Mouse (Mus musculus) naive thymus-derived CD4-positive, alpha-beta T cell, adult 2 months (primary cell): ENCODE measurements around the gene Gm35549.
"Not testable (repeated sequence)": the region's sequence is repeated elsewhere in the genome, so short reads cannot be mapped to it uniquely, and the experiment has no call there.

ENCODE experiments used
- DNase-seq: peaks from one replicate; pipeline ENCODE4 v3.0.0-alpha.2; 2011; ENCODE audit warnings: low read depth

Gm35549 gene

DNA sequence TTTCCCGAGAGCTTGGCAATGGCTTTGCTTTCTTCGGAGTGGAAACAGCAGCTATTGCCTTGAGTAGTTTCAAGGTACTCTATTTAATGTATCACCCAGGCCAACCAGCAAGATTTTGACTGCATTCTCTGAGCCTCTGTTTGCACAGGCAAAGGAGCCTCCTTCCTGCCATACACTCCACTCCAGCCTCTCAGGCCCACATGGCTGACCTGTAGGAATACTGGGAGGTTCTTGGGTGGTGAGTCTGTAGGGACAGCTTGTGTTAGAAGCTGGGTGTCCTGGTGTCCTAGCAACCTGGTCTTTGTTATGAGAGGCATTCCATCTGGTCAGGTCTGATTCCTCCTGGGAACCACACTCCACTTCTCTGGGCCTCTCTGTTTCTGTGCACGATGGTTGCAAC, at the start of gene Gm35549:
Gene Gm35549, minus strand, starts transcription at position 276 of the 400 bp plus-strand sequence.
- no peak for DNase-seq

DNA sequence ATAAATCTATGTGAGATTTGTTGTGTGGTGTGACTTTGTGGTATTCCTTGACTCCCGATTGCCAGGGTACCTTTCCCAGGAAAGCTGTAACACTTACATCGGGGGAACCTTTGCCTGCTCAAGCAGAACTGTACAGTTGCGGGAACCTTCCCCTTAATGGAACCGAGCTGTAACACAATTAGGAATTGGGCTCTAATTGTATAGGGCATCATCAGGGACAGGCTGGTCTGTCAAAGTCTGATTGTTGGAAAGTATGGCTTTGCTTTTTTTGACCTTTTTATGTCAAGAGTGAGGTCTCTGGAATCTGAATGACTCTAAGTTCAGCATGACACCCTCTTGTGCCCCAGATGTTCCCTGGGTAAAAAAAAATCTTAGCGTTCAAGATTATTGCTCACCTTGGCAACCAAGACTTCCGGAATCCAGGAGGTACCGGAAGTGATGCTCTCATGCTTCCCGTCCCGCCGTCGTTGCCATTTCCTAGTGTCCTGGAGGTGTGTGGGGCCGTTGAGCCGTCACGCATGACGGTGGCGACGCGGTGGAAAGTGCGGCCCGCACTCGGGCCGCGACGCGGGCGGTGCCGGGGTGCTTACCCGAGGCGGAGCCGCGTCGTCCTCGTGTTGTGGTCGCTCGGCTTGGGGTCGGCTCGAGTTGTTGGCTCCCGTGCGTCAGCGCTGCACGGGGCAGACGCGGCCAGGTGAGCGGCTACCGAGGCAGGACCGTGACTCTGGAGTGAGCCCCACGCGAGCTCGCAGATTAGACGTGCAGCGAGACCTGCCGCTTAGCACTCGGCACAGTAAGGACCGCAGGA, 42.7 kb upstream of the Gm35549 start:
- DNase-seq: peak; percentile 86

DNA sequence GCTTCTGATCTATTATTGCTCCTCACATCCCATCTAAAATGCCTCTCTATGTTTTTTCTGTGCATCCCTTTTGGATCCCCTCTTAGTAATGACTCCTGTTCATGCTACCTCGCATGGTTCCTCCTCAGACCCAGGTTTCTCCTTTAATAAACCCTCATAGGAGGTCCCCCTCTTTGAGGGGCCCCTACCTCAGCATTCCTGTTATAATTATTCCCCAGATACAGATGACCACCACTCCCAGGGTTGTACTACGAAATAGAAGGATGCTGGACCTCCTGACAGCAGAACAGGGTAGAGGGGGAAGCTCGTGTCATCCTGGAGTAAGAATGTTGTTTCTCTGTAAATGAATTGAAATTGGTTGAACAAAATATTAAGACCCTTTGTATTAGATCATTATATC, 41.5 kb upstream of the Gm35549 start, which contains the start of gene Zkscan7:
Gene Zkscan7, plus strand, starts transcription at position 301 of the 400 bp plus-strand sequence.
- no peak for DNase-seq

DNA sequence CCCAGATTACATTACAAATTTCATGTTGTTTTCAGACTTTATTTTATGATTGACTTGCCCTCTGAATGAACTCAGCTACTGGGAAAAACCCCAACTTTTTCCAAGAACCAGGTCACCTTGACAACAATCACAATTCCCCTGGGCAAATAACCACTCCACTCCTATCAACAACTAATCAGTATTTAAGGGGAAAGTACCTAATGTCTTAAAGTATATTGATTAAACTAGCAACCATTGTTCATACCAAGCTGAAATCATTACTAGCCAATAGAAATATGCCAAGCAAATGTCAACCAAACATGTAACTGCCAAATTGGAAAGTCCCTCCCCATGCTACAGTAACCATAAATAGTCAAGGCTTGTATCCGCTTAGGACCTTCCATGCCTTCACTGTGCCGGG, 31.3 kb upstream of the Gm35549 start:
- no peak for DNase-seq

DNA sequence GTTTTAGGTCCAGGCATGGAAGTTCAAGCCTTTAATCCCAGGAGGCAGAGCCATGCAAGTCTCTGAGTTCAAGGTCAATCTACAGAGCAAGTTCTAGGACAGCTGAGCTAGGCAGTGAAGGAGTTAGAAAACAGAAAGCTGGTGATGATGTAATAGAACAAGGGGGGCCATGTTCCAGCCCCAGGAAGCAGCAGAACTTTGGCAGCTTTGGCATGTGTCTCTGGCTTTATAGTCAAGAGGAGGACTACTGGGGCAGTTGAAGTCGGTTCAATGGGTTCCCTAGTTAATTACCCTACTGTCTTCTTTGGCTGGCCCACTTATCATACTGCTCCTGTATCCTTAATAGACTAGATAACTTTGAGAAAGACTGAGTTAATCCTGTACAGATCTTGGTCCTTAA, 30.8 kb upstream of the Gm35549 start:
- no peak for DNase-seq

DNA sequence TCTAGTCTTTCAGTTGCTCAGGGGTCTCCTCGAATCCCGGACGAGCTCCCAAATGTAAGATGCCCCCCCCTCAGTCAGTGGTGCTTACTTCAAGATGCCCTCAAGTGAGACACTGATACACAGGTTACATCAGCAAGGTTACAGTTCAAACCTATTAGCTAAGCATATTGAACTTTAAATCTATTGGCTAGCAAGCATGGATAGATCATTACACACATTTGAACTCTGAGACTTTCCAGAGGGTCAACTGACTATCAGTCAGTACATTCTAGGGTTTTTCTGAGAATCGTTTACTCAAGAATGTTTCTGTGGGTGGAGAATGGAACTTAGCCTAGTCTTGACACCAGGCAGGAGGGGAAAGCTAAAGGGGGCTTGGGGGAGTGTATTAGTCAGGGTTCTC, 28.8 kb upstream of the Gm35549 start:
- DNase-seq: no peak

DNA sequence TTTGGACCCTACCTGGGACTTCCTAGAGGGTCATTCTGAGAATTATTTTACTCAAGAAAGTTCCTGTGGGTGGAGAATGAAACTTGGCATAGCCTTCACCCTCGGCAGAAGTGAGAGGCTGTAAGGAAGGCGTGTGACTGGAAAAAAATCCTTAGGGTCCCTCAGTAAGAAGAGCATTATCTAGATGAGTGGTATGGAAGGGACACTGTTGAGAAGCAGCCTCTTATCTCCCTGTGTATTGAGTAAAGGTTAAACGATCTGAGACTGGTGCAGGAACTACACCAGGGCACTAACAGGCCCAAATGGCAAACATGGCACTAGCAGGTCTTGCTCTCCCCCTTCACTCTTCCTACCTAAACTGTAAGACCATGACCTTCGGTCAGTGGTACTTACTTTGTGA, 22.4 kb upstream of the Gm35549 start:
- DNase-seq: no peak

DNA sequence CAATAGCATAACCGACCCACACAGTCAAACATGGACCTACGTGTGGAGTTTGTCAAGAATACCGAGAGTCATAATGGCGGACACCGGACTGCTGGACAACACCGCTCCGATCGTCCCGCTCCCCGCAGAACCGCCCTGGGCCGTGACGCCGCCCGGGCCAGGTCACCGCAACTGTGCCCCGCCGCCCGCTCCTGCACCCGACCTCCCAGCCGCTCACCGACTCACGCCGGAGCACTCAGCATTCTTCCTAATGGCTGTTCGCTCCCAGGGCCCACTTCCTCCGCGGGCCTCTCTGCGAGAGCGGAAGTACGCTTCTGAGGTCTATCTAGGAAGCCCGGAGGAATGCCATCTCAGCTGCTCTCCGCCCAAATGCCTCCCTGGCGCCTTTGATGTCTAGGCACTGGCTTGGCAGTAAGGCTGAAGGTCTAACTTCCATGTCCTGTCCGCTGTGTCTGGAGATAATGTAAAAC, 21.9 kb upstream of the Gm35549 start, which contains the start of gene Zfp445:
Gene Zfp445, minus strand, starts transcription at position 310 of the 470 bp plus-strand sequence.
- DNase-seq: peak; percentile 89

DNA sequence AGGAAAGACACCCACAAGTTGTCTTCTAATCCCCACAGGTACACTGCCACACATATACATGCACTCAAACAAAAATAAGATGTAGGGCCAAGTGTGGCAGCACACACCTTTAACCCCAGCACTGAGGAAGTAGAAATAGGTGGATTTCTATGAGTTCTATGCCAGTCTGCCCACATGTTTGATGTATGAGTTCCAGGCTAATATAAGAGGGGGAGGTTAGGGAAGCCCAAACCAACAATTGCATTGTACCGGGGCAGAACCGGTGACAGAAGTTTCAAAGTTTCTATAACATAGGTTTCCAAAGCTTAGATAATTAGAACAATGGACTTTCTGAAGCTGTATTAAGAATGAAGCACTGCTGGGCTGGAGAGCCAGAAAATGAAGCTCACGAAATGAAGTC, 21.0 kb upstream of the Gm35549 start:
- peak; percentile 20 for DNase-seq

DNA sequence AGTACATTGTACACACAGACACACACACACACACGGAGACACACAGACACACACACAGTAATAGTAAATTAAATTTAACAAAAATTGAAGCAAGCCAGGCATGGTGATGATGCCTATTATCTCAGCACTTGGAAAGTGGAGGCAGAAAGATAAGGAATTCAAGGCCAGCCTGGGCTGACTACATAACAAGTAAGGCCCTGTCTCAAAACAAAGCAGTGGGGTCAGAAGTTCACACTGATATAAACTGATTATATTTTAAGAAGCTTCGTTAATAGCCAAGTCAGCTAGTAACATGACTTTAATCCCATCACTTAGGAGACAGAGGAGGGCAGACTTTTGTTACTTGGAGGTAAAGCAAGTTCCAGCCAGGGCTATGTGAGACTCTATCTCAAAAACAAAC, 19.9 kb upstream of the Gm35549 start:
- DNase-seq: no peak

DNA sequence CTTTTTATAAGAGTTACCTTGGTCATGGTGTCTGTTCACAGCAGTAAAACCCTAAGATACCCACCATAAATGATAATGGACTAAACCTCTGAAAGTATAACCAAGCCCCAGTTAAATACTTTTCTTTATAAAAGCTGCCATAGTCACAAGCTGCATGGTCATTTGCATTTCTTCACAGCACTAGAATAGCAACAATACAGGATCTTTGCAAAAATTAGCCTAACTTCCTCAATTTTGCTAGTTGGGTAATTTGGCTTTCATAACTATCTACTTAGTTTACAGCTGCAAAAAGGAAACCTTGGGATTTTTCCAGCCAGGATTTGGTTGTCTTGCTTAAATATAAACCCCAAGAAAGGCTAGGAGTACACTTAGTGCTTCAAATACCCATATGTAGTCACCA, 16.9 kb upstream of the Gm35549 start:
- DNase-seq: no peak

DNA sequence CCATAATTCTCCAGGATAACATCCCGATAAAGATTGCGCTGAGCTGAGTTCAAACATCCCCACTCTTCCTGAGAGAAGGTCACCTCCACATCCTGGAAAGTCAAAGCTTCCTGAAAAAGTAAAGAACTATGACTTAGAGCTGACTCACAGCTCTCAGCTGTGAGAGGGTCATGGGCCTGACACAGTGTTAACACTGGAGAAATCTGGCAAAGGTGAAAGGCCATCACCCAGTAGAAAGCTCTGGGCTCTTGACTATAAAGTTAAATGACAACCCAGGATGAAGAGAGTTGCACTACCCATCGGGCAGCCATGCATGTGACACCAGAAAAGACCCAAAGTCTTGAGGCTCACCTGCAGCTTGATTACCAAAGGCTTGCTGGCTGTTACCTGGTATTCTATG, 12.9 kb upstream of the Gm35549 start:
- DNase-seq: no peak

DNA sequence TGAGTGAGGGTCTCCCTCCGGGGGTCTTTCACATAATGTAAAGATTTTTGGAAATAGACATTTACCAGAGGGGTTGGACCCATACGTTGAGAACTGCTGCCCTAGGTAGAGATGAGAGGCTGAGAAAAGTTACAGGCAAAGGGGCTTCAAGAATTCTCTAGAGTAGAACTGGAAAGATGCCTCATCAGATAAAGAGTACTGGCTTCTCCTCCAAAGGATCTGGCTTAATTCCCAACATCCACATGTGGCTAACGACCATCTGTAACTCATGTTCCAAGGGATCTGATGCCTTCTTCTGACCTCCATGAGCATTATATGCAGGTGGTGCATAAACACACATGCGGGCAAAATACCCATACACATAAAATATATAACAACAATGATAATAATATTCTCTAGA, 11.8 kb upstream of the Gm35549 start:
- no peak for DNase-seq

DNA sequence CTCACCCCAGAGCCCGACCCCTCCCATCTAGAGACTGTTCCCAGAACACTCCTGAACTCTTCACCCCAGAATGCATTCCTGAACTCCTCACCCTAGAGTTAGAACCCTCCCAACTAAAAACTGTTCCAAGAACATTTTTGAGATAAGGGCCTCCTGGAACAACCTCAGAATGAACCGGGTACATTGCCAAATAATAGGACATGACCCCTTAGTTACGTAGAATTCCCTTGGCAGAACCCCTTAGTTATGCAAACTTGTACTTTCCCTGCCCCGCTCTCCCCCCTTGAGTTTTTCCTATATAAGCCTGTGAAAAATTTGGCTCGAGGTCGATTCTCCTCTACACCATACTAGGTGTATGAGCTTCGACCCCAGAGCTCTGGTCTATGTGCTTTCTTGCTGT, 11.3 kb upstream of the Gm35549 start:
- not testable (repeated sequence) for DNase-seq

DNA sequence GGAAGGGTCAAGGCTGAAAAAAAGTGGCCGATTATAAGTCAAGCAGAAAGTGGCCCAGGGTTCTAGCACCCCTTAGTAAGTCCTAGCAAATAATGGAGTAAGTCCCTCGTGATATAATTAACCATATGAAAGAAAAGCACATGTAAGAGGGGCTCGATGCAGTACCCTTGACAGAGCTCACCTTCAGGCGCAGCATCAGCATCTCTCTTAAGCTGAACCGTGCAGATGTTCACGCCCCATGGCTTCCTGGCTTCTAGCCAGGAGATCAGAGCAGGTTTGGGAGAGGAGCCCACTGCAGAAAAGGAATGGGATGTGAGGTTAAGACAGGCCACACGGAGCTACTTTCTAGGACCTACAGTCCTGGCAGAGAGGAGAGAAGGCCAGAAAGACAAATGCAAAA, 10.7 kb upstream of the Gm35549 start:
- DNase-seq: no peak

DNA sequence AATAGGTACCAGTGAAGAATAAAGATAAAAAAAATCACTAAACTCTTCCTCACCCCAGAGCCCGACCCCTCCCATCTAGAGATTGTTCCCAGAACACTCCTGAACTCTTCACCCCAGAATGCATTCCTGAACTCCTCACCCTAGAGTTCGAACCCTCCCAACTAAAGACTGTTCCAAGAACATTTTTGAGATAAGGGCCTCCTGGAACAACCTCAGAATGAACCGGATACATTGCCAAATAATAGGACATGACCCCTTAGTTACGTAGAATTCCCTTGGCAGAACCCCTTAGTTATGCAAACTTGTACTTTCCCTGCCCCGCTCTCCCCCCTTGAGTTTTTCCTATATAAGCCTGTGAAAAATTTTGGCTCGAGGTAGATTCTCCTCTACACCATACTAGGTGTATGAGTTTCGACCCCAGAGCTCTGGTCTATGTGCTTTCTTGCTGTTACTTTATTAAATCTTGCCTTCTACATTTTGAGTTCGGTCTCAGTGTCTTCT, 4.0 kb upstream of the Gm35549 start:
- DNase-seq: not testable (repeated sequence)

DNA sequence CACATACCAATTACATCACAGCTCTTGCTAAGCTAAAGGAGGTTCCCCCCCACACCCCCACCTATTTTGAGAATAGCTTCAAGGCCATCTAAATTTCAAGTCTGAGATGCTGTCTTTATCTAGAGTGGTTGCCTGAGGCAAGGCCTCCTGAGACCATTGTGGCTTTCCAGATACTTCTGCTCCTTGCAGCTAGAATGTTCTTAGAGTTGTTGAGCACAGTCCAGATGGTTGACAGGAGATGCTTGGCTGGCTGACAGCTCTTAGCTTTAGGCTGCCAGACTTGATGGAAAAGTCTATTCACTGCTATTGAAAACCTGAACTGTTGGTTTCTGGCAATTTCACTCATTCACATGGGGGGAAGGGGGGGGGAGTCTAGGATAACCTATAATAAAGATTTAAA, 2.3 kb upstream of the Gm35549 start:
- no peak for DNase-seq

DNA sequence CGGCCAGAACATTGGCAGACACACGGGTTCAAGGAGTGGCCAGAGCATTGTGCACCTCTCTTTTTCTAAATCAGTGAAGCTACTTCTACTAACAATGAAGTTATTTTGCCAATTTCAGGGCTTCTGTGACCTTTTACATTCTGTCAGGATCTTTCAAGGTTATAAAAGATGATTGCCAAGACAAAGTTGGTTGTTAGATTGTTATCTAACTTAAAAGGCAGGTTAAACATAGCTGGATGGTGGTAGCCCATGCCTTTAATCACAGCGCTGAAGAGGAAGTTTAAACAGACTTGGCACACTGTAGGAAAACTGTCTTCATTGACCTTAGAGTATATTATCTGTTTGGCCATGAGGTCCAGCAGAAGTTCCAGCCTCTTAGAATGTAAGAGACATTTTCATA, 1.8 kb upstream of the Gm35549 start:
- DNase-seq: no peak

DNA sequence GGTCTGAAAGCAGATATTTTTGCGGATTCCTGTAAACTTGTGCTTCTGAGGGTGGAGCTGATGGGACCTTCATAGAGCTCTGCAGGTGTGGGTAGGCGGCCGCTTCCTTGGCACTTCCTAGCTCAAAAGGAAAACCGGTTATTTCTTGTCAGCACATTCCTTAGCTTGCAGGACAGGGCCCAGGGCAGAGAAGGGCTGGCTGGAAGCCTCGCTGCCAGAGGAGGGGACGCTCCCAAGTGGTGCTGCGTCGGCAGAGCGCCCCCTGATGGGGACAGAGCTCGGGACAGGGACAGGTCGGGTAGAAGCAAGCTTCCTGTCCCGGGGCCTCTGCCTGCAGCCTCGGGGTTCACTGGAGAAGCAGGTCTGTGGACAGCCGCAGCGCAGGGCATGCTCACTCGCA, 6.2 kb downstream of the Gm35549 start:
- no peak for DNase-seq

DNA sequence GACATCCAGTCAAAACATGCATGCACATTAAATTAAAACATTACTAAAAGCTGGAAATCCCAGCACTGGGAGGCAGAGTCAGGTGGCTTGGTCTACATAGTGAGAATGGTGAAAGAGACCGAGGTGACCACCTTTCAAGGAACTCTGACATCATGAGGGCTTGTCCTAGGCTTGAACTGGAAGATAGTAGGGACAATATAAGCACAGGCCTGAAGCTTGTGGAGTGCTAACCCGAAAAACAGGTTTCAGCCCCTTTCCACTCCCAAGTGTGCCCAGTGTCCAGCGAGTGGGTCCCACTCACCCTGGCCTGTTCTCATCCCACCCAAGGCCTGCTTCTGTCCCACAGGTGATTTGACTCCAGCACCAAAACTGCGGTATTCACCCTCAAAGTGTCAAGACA, 6.6 kb downstream of the Gm35549 start:
- no peak for DNase-seq

DNA sequence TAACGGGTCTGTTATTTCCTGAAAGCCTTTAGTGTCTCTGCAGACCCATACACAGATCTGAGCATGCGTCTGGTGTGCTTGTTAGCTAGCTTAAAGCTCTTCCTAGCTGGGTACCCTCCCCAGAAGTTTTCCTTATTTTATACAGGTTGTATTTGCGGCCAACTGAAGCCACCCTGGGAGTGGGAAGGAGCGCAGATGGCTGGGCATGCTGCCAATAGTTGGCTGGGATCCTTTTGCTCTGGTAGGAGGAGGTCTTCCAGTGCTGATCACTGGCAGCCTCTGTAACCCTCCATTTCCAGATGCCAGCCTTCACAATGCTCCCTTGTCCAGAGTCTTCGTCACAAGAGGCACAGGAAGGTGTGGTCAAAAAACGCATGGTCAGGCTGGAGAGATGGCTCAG, 7.0 kb downstream of the Gm35549 start:
- DNase-seq: no peak

DNA sequence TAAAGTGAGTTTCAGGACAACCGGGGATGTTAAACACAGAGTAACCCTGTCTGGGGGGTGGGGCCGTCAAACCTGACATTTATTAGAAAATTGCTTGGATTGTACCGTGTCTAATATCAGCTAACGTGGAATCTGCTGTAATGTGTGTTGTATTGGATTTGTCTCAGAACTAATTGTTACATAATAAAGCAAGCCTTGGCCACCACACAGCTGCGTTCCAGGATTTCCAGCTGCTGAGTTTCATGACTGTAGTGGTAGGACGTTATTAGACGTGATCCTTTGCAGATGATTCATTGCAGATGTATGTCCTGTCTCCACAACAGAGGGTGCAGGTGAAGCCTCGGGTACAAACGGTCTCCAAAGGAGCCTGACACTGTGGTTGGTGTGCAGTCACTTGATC, 7.7 kb downstream of the Gm35549 start:
- DNase-seq: no peak

DNA sequence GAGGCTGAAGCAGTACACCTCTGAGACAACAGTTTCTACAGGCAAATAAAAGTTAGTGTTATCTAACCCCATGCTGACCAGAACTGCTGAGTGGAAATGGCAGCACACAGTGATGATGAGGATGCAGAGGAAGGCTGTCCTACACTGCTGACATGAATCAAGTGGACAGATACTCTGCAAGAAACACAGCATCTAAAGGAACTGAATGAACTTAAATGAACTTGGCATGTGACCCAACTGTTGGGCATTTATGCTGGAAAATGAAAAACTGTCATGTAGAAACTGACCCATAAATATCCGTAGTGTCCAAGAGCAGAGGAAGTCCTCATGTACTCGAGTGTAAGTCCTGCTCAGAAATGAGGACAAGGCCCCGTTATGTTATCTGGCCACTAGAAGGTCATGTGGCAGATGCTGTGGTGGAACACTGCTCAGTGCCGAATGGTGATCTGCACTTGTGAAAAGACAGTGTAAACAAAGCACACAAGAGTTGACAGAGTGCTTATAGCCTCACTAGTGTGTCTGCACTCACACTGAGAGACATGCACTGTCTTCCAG, 13.9 kb downstream of the Gm35549 start:
- DNase-seq: no peak

DNA sequence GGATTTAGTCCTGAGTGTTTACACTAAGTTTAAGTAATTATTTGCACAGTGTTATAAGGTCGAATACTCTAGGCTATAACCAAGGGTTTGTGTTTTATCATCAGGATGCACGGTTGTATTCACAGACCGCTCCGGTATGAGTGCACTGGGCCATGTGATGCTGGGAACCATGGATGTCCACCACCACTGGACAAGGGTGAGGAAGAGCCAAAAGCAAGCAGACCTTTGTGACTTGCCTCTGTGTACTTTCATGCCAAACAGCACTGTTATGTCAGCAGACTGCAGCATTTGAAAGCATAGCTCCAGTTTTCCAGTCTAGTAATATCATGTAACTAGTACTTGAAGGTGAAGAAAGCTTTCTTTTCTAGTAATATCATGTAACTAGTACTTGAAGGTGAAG, 17.1 kb downstream of the Gm35549 start:
- no peak for DNase-seq
